Mouse (Mus musculus) A20 (cell line): ENCODE results near the gene Pithd1.
A peak's percentile ranks its signal among the peaks of the same experiment; 100 is the strongest.

Source experiments
- DNase-seq: peaks from one replicate; pipeline ENCODE4 v3.0.0-alpha.2; 2011; ENCODE audit warnings: low read depth, low spot score

The Pithd1 gene

DNA sequence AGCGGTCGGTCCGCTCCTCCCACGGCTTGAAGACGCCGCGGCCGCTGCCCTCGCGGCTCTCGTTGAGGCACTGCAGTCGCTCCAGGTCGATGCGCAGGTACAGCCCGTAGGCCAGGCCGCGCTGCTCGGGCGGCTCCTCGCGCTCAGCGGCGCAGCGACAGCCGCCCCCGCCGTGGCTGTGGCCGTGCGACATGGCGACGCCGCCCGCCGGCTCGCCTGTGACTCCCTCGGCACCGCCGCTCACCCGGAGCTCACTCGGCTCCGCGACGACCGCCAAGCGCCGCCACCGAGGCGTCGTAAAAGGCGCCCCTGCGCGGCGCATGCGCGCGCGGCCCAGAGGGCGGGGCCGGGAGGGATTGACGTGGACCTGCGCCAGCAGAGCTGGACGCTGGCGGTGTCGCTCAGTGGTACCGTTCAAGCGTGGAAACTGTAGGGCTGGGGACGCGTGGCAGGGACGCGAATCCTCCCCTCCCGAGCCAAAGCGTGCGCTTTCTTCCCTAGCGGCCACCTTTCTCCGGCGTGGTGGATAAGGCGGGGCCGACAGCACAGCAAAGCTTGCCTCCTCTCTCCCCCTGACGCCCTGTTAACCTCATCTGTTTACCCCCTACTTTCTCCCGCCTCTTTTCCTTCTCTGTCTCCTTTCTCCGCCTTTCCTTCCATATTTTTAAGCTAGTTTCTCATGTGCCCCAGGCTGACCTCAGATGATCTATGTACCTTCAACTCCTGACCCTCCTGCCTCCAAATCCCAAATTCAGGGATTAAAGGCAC, at the start of gene Pithd1:
Gene Pithd1 (minus strand): TSS at position 322 of the 768 bp plus-strand sequence.
- DNase-seq = peak; percentile 97

DNA sequence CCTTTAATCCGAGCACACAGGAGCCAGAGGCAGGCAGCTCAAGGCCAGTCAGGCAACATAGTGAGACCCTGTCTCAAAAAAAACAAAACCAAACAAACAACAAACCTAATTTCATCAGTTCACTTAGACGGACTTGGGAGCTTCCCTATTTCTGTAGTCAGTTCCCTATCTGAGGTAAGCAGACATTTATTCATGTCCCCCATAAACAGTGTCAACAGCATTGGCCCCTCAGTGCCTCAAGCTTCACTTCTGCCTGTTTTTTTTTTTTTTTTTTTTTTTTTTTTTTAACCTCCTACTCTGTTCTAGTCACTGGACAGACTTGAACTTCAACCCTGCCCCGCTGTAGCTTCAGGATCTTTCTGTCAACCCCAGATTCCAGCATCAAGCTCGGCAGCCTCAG, 48.0 kb upstream of the Pithd1 start:
- DNase-seq = peak; percentile 63

DNA sequence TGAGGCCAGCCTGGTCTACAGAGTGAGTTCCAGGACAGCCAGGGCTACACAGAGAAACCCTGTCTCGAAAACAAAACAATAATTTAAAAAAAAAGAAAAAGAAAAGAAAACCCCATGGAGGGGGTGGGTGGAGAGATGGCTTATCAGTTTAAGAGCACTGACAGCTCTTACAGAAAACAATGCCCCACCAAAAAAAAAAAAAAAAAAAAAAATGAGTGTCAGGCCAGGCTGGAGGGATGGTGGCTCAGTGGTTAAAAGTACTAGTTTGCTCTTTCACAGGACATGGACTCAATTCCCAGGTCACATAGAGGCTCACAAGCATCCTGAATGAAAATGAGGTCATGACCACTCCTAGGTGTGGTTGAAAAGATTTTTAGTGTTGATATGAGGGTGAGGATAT, 46.2 kb upstream of the Pithd1 start:
- no peak for DNase-seq

DNA sequence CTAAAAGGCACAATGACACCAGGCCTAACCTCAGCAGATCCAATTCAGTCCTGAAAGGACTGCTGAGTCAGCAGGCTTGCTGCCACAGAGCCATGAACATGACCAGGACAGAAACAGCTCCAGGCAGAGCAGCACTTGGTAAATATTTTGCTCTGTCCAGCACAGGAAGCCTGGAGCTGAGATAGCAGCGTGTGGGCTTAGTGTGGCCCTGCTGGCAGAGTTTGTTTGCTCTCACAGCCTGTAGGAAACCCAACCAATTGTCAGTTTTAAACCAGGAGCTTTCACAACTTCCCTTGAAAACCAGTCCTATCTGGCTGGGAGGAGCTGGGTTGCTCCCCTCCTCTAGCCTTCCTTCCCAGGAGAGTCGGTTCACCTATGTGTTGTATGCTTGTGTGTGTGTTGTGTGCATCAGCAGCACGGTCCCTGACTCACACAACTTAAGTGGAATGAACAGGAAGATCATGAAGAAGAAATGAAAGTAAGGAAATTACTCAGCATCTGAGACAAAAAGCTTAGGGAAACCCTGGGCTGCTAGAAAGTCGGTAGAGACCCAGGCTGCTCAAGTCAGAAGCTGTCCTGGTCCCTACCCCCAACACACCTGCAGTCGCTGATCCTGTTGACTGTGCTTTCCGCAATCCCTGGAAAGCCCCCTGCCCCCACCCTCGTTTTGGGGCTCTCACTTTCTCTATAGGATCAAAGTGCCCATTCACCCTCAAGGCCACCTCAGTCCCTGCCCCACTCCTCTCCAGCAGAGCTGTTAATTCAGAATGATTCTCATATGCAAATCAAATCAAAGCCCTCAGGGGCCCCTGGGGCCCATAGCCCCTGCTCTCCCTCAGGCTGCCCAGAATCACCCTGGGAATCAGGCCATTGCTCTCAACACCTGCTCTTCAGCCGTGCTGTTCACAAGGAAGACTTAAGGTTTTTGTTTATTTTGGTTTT, 44.2 kb upstream of the Pithd1 start:
- peak; percentile 87 for DNase-seq

- DNase-seq = no peak
Measured at GRCm38 (mm10) chr4:136028689-136029088, 41.6 kb upstream of the Pithd1 start.

- peak; percentile 79 for DNase-seq
Measured at GRCm38 (mm10) chr4:136028132-136028564, 41.1 kb upstream of the Pithd1 start.

DNA sequence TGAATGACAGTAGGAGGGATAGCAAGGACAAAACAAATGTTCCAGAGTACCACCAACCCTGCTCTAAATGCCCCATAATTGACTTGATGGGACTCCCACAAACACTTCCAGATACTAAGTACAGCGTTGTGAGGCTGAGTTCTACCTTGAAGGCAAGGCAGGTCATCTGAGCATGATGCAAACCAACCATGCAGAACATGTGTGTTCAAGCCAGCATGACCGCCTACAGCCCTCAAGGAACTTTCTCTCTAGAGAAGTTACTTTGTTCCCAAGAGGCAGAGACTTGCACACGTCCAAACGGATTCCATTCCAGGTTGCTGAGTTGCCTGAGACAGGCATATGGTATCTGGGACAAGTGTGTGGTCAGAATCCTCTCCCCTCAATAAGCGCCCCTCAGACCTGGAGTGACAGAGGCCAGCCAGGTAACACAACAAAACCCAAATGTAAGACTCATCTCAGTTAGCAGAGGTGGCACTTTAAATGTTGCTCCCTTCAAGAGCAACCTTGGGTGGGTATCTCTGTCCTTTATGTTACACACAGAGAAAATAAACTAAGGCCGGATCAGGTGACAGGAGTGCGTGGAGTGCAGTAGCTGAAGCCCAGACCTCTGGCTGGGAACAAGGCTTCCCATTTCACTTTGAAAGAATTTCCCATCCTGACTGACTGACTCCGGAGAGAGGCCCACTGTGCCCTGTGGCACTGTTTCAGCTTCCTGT, 40.5 kb upstream of the Pithd1 start:
- DNase-seq = peak; percentile 59

- DNase-seq = peak; percentile 25
Measured at GRCm38 (mm10) chr4:136025350-136025749, 38.3 kb upstream of the Pithd1 start.

GRCm38 (mm10) chr4:136022924-136023323, 35.9 kb upstream of the Pithd1 start:
- DNase-seq = no peak

GRCm38 (mm10) chr4:136021549-136022047, 34.5 kb upstream of the Pithd1 start, which contains the start of gene Eloa:
TSS of gene Eloa (minus strand) at chr4:136021763.
- DNase-seq = peak; percentile 100

DNA sequence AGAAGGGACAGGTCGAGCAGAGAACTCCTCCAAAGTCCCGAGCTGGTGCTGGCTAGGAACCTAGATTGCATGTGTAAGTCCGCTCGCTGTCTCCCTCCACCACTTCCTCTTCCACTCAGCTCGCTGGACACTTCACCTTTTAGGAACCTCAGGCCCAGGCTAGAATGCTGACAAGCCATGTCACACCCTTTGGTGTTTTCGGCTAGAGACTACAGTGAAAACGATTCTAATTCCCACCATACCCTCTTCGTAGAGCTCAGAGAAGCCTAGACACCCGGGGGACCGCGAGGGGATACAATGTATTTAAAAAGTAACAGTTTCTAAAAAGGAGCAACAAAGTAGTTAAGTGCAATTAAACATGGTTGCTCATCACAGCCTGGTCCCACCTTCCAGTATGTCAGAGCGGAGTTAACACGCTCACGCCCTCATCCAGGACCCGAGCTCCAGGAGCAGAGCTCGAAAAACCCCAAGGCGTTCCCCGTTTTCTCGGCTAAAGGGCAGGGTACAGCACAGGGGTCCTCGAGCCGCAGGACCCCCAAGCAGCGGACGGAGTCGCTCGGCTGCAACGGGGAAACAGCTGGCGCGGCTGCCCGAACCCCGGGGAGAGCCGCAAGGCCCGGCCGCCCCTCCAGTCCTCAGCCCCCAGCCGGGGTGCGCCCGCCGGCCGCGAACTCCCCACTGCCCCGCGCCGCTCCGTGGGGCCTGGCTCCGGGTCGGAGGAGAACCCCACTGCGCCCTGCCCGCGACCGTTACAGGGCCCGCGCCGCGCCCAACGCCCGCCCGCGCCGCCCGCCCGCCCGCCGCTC, 33.9 kb upstream of the Pithd1 start:
- peak; percentile 74 for DNase-seq

- no peak for DNase-seq
Measured at GRCm38 (mm10) chr4:136016059-136016602, 29.1 kb upstream of the Pithd1 start.

- DNase-seq = no peak
Measured at GRCm38 (mm10) chr4:136010586-136010985, 23.5 kb upstream of the Pithd1 start.

DNA sequence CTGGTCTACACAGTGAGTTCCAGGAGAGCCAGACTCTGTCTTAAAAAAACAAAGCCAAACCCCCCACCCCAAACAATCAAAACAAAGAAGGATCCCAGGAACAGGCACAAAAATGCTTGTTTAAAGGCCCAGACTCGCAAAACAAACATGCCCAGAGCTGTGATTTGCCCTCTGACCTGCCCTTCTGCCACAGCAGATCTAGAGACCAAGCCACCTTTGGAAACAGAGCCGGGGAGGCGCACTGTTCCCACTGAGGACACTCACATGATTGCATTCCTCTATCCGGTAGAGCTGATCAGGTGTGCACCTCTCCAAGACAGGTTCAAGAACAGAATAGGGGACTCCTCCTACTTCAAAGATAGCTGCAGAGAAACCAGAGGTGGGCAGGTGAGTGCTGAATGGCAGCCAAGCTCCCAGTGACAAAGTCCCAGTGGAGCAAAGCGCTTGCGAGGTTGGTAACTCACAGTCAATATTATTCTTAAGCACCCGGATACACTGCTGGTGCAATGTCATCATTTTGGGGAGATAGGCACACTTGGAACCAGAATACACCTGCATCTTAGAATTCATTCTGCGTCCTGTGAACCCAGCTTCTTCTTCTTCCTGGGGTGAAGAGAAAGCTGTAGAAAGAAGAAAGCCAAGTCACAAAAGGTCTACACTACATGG, 21.9 kb upstream of the Pithd1 start:
- DNase-seq = no peak

DNA sequence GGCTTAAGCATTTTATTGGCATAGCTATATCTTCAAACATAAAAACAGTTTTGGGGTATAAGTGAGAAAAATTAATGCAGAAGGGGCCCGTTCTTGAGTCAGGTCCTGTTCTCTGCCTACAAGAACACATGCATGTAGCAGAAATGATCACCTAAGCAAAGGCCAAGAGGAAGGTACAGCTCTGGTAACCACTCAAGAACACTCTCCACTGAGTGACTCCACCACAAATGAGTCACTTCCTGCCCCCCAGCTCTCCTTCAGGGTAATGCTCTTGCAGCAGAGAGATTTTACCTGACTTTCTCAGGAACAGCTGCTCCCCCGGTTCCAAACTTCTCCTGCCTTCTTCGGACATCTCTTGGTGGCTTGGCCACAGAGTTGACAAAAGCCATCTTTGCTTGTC, 19.8 kb upstream of the Pithd1 start:
- DNase-seq = no peak

GRCm38 (mm10) chr4:136004921-136005320, 17.9 kb upstream of the Pithd1 start:
- DNase-seq = no peak

GRCm38 (mm10) chr4:136004107-136004675, 17.1 kb upstream of the Pithd1 start:
- DNase-seq = no peak

- DNase-seq = no peak
Measured at GRCm38 (mm10) chr4:135995118-135995517, 8.1 kb upstream of the Pithd1 start.

GRCm38 (mm10) chr4:135993941-135994340, 6.9 kb upstream of the Pithd1 start:
- DNase-seq = no peak
